8 mouse cellular contexts compared by ENCODE assay signal in the genomic region with DNA sequence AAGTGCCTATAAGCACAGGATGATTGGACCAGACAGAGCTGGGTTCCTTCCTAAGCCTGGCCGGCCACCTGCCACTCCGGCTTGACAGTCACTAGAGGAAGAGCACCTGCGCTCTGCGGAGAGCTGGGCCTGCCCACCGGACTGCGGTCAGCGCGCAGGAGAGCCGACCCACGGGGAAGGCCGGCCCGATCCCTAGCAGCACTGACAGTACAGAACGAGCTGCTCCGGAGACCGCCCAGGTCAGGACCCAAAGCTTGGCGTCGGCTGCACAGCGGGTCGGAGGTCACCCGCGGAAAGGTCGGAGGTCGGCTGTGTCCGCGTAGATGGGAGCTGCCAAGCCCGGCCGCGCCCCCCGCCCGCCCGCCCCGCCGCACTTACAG. TPM values are rescaled to one million over a fixed set of nuclear protein-coding genes. Genes with fewer than 3 reads are reported as not detected.
DNase-seq lines count a peak whose midpoint lies in the region; ATAC-seq and TF ChIP-seq lines count a peak whose summit lies in the region.

No protein-coding gene starts in this region.

- H3K9ac ChIP-seq in embryonic facial prominence, embryonic 14.5 days (ENCODE audit: low read depth, low read length), result peak overlapping the region; percentile 90

- H3K36me3 ChIP-seq in E14TG2a.4 (ENCODE audit: insufficient read depth, low read length), result no peaks in the 10 kb centered on the region
- no peaks in the 10 kb centered on the region for H3K36me3 ChIP-seq in embryonic facial prominence, embryonic 14.5 days (ENCODE audit: control insufficient read depth, insufficient read depth, low read length)
- H3K36me3 ChIP-seq in megakaryocyte, embryonic 14.5 days (replicated peaks; ENCODE audit: low read length), result peaks cover 46% of the 10 kb centered on the region
- peaks cover 1% of the 10 kb centered on the region; the same call in 1 of the 2 replicates for H3K36me3 ChIP-seq in small intestine, adult 2 months (ENCODE audit: control insufficient read depth, insufficient read depth, low read length)

- ATAC-seq in embryonic facial prominence, embryonic 14.5 days (ENCODE audit: low read depth), result peak; percentile 44

- peak overlapping the region; percentile 88 for H3K4me3 ChIP-seq in E14TG2a.4 (replicated peaks; ENCODE audit: low read length)
- H3K4me3 ChIP-seq in embryonic facial prominence, embryonic 14.5 days (ENCODE audit: low read depth, low read length), result peak overlapping the region; percentile 81
- peak overlapping the region; percentile 97 for H3K4me3 ChIP-seq in megakaryocyte, embryonic 14.5 days (replicated peaks)
- peak overlapping the region; percentile 84 for H3K4me3 ChIP-seq in small intestine, adult 2 months (ENCODE audit: low read depth, low read length)

- H3K27me3 ChIP-seq in E14TG2a.4 (ENCODE audit: insufficient read depth, low read length), result peaks cover 34% of the 10 kb centered on the region
- H3K27me3 ChIP-seq in embryonic facial prominence, embryonic 14.5 days (replicated peaks; ENCODE audit: control insufficient read depth, insufficient read depth, low read length), result no peaks in the 10 kb centered on the region
- H3K27me3 ChIP-seq in megakaryocyte, embryonic 14.5 days (replicated peaks), result no peaks in the 10 kb centered on the region
- no peaks in the 10 kb centered on the region for H3K27me3 ChIP-seq in small intestine, adult 2 months (ENCODE audit: control insufficient read depth, insufficient read depth, low read length)

- peaks cover 18% of the 10 kb centered on the region for H3K4me1 ChIP-seq in E14TG2a.4 (replicated peaks; ENCODE audit: low read depth, low read length)
- peaks cover 12% of the 10 kb centered on the region; the same call in 1 of the 2 replicates for H3K4me1 ChIP-seq in embryonic facial prominence, embryonic 14.5 days (ENCODE audit: control insufficient read depth, insufficient read depth, low read length)
- H3K4me1 ChIP-seq in megakaryocyte, embryonic 14.5 days, result peaks cover 90% of the 10 kb centered on the region
- peaks cover 12% of the 10 kb centered on the region for H3K4me1 ChIP-seq in small intestine, adult 2 months (ENCODE audit: control insufficient read depth, insufficient read depth, insufficient read length, low read length)

- 0% methylated on average over 16 of the region's 33 CpGs for WGBS in embryonic facial prominence, embryonic 14.5 days
- under 1% methylated on average over 33 of the region's 33 CpGs for WGBS in small intestine, adult 2 months

- intact Hi-C loops in heart, postnatal 10 days (cut with DNase I), result no loop called here

- H3K9me3 ChIP-seq in E14TG2a.4 (ENCODE audit: low read length), result no peaks in the 10 kb centered on the region
- no peaks in the 10 kb centered on the region for H3K9me3 ChIP-seq in embryonic facial prominence, embryonic 14.5 days (ENCODE audit: control insufficient read depth, low read length)
- H3K9me3 ChIP-seq in megakaryocyte, embryonic 14.5 days, result no peaks in the 10 kb centered on the region

- DNase-seq in adipocyte (ENCODE audit: low spot score), result peak; percentile 40
- DNase-seq in embryonic facial prominence, embryonic 14.5 days (ENCODE audit: low spot score), result peak; percentile 8
- peak; percentile 40 to 45 for DNase-seq in heart, postnatal 10 days
- DNase-seq in kidney, postnatal 4 days, result peak; percentile 56 to 70
- no peak for DNase-seq in layer of hippocampus, adult 9-11 months

- no peak for TF ChIP-seq CTCF in E14TG2a.4 (conservative IDR thresholded peaks at IDR 0.05; ENCODE audit: low read length)
- no peak for TF ChIP-seq CTCF in small intestine, adult 2 months (IDR thresholded peaks at IDR 0.05; ENCODE audit: extremely low read depth, insufficient read length, insufficient replicate concordance, low read depth, low read length)

- H3K27ac ChIP-seq in embryonic facial prominence, embryonic 14.5 days (replicated peaks; ENCODE audit: low read depth, low read length), result peak overlapping the region; percentile 52; the same call in 1 of the 2 replicates
- peak overlapping the region; percentile 80 for H3K27ac ChIP-seq in small intestine, adult 2 months (ENCODE audit: insufficient read depth, low read depth, low read length)

- no peak for TF ChIP-seq POLR2A in small intestine, adult 2 months (IDR thresholded peaks at IDR 0.05; ENCODE audit: low read depth, low read length)

- H3K4me2 ChIP-seq in embryonic facial prominence, embryonic 14.5 days (ENCODE audit: low read depth, low read length), result peak overlapping the region; percentile 98

RNA-seq across cellular contexts. Expression of a gene that starts 0.4 kb away (rescaled TPM):
- polyA plus RNA-seq in embryonic facial prominence, embryonic 14.5 days (2014; fragmentation: Nextera tagmentation; extraction: Ambion mirVana), result 16.4 and 17.4 TPM in 2 replicates
- 10 to 100 TPM; 37.9 to 38.1 TPM for total RNA-seq in heart, postnatal 10 days (2021)
- polyA plus RNA-seq in megakaryocyte, embryonic 14.5 days (2012; ENCODE audit: insufficient read depth, low replicate concordance), result 11.0 and 13.6 TPM in 2 replicates
- polyA plus RNA-seq in small intestine, adult 2 months (2012; rRNA removed), result 35.1 and 69.9 TPM in 2 replicates

RNA-seq across cellular contexts. Expression of a gene that starts 59.1 kb away (rescaled TPM):
- polyA plus RNA-seq in embryonic facial prominence, embryonic 14.5 days (2014; fragmentation: Nextera tagmentation; extraction: Ambion mirVana), result 16.0 and 17.2 TPM in 2 replicates
- 10 to 100 TPM in 1 of 2 experiments, 1 to 10 TPM in 1; 9.8 to 10.8 TPM for total RNA-seq in heart, postnatal 10 days (2021)
- polyA plus RNA-seq in megakaryocyte, embryonic 14.5 days (2012; ENCODE audit: insufficient read depth, low replicate concordance), result 1.3 and 2.9 TPM in 2 replicates
- 3.1 and 4.7 TPM in 2 replicates for polyA plus RNA-seq in small intestine, adult 2 months (2012; rRNA removed)
